Mouse (Mus musculus) adrenal gland, adult (tissue): ENCODE results near the gene Lhx8.
A peak's percentile ranks its signal among the peaks of the same experiment; 100 is the strongest.

Experiments used
- DNase-seq, 2 experiments: peaks; one replicate each; pipeline ENCODE4 v3.0.0; 2022 to 2023; ENCODE audit warnings: low spot score in 1 of 2; ENCODE audit not compliant: inconsistent age in 2 of 2

Lhx8 gene

GRCm38 (mm10) chr3:154330181-154331002, at the start of gene Lhx8:
TSS of gene Lhx8 (minus strand) at chr3:154330659.
- peak in 1 of 2 experiments; percentile 64 for DNase-seq

DNA sequence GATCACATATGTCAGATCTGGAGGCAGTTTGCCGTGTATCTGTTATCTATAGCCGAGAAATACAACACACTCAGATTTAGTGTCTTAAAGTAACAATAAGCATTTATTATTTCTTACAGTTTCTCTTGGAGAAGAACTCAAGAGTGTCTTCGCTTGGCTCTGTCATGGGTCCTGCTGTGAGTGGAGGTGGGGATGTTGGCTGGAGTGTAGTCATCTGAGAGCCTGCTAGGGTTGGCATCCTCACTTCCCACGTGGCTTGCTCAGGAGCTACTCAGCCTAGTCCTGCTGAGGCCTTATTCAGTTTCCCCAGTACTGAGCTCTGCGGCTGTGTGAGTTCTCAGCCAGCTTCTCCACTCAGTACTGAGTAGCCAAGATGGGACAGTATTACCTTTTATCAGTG, 43.1 kb upstream of the Lhx8 start:
- DNase-seq: no peak

- no peak for DNase-seq
Measured at GRCm38 (mm10) chr3:154372688-154373087, 42.2 kb upstream of the Lhx8 start.

DNA sequence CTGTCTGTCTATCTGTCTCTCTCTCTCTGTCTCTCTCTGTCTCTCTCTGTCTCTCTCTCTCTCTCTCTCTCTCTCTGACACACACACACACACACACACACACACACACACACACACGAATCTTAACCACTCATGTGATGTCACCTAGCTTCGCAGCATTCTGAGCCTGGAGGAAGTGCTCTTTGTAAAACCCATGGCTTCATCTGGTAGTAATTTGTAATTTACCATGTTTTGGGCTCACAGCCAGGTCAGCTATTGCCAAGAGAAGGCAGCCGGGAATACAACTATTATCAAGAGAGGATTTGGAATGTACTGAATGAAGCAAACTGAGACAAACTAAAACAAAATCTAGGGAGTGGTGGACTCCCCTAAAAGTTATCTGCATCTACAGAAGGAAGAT, 36.9 kb upstream of the Lhx8 start:
- DNase-seq: peak in 1 of 2 experiments; percentile 23

DNA sequence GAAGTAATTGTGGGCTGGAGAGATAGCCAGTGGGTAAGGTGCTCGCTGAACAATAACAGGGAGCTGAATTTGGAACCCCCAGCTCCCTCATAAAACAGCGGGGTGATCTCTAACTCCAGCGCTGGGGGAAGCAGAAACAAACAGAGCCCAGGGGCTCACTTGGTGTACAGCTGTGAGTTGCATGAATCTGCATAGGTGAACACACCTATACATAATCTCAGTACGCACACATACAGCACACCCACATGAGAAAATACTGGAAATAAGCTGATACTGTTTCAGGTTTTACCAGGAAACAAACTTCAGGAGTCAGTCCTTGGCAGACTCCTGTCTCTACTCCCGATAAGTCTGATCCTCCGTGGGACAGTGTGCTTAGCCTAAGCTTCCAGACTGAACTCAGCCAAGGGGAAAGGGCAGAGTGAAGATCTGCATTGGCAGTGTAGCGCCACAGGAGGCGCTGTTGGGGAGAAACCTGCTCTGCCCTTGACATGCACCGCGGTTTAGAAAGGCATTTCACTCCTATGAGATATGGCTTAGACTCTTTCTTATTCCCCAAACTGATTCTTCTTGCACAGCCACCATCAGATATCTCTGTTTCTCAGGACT, 34.2 kb upstream of the Lhx8 start:
- DNase-seq: peak; percentile 23 to 61

- DNase-seq: no peak
Measured at GRCm38 (mm10) chr3:154363507-154363906, 33.0 kb upstream of the Lhx8 start.

DNA sequence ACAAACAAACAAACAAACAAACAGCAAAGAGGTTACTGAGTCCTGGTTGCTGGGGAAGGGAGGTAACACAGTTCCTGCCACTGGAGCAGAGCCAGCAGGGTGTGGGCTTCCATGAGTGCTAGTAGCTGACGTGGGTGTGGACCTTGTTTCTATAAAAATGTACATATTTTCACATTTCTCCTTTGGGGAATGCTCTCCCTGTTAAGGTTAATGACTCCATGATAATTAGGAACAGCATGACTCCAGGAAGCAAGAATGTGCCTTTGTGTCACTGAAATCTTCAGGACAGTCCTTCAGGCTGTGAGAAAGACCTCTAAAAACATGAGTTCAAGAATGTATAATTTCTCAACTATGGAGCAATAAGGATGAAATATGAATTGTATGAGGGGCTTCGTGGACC, 28.8 kb upstream of the Lhx8 start:
- no peak for DNase-seq

DNA sequence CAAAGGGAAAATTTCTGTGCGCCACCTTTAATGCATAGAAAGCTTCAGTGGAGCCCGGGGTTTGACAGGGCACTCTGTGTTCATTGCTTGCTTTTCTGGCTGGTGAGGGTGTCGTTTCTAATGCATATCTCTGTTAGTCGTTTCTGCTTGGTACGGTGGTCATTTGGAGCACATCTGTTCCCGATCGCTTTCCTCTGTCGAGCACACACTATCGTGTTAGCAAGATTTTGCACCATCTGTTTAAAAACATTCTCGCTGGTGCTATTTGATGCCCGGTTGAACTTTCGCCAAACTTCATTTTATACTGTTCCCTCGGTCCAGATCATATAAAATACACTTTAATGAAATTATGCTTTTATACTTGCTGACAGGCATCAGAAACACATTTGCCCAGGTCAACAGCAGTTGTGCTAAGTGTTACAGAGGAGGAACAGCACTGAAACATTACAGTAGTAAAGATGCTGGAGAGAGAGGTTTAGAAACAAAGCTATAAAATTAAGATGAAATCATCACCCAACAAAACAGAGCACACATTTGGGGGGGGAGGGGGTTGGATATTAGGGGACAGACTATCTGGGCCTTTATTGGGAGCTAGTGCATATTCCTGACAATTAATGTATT, 9.9 kb upstream of the Lhx8 start:
- DNase-seq: no peak

GRCm38 (mm10) chr3:154339649-154340260, 9.3 kb upstream of the Lhx8 start:
- DNase-seq: no peak

GRCm38 (mm10) chr3:154334806-154335205, 4.3 kb upstream of the Lhx8 start:
- DNase-seq: no peak

GRCm38 (mm10) chr3:154333401-154333999, 3.0 kb upstream of the Lhx8 start:
- DNase-seq: peak in 1 of 2 experiments; percentile 37

DNA sequence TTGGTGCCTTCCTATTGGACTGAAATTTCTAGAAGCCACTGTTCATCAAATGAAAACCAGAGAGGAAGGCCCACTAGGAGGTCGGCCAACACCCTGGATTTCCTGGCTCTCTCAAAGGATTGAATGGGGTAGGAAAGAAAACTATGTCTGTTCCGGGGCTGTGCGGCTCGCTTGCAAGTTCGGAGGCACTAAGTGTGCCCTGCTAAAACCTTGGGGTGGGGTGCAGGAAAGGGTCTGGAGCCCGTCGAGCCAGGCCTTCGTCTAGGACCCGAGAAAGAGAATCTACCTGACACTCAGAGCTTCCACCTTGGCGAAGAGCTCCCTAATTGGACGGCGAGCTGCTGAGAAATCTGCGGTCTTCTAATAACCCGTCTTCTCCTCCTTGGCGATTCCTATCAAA, 2.5 kb upstream of the Lhx8 start:
- no peak for DNase-seq

GRCm38 (mm10) chr3:154332213-154332530, 1.7 kb upstream of the Lhx8 start:
- DNase-seq: peak in 1 of 2 experiments; percentile 53

GRCm38 (mm10) chr3:154331506-154332212, 1.2 kb upstream of the Lhx8 start:
- DNase-seq: peak in 1 of 2 experiments; percentile 52

DNA sequence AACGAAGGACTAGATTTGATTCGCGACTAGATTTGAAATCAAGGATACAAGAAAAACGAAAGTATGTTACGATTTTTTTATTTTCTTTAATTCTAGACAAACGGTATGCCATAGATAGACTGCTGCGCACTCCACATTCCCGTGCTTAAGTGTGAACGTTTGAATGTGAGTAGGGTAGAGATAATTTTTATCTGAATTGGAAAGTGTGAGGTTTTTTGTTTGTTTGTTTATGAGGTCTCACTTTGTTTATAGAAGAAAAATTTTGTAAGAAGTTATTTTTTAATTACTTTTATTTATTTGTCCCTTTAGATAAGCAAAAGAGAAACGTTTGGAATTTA, 513 bp upstream of the Lhx8 start:
- DNase-seq: no peak

DNA sequence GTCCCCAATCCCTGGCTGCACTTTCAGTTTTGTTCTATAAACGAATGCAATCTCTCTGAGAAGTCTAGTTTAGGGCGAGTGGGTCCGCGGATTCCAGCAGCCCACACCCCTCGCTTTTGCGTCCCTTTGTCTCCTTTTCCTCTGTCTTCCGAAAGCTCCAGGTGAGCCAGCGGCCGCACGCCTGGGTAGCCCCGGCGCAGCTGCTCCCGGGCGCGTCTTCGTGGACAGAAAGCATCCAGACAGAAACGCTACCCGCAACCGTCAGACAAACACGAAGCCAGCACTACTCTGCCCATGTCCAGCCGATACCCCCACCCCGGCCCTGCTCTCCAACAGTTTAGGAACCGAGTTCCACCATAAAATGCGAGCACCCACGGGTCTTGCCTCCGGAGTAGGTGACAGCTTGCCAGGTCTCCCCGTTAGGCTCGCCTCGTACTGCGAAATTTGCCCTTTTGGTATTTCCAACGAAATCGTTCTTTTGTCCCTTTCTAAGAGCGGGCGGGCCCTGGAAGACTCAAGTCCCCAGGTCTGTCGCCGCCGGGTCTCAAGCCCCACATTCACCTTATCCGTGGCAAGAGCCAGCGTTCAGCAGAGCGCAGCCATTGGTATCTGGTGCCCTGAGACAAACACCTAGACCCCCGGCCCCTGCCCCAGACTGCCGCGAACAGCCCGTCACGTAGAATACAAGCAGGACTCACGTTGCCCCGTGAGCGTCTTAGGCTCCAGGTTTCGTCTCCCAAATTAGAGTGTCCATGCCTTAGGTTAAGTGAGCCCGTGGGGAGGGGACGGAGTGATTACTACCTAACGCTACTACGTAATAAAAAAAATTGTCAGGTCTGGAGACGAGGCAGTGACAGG, 907 bp downstream of the Lhx8 start:
- peak in 1 of 2 experiments; percentile 76 for DNase-seq

DNA sequence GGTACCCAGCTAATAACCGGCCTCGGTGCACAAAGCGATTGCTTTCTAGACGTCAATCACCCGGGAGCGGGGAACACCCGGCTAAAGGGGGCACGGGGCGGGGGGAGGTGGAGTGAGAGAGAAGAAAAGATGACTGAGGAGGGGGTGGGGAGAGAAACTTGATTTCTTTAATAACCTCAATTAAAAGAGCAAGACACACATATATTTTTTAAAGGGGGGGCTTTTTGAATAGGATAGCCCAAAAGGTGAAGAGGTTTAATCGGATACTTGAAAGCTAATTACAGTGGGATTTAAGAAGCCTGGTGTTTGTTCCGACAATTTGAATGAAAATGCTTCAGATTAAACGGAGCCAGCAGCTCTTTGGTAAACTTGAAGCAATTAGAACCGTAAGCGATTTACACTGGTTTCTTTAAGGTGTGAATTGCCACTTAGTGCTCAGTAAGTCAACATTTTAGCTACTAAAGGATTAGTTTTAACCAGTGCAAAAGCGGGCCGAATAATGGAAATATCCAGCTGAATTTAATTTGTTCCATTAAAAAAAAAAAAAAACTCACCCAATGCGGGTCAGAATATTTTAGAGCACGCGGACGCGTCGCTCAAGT, 1.6 kb downstream of the Lhx8 start:
- DNase-seq: no peak

DNA sequence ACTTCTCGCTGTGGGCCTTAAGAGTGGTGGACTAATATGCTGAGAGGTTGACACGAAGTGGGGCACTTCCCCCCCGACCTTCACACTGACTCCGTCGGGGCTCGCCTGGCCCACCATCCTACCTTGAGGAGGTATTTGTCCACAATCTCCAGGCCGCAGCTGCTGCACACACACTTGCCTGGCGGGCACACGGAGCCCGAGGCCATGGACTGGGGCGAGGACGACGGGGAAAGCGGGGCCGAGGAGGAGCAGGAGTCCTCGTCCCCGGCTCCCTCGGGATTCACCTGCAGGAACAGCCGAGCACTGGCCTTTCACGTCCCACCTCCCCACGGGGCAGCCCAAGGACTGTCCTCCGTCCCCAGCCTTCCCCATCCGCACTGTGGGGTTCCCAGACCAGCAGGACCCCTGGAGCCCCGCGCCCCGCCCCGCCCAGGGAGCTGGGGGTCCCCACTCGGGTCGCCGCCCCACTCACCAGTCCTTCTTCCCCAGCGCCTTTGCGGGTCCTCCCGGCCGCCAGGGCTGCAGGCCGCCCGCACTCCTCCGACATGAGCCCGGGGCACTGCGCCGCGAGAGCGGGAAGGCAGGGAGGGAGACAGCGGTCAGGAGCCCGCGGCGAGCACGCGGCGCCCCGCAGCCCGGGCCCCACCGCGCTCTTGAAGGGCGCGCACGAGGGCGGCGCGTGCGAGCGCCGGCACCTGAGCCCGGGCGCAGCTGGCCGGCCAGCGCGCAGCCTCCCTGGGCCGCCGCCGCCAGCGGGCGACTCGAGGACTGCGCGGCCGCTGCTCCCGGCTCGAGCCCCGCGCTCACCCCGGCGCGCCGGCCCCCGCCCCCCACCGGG, 2.4 kb downstream of the Lhx8 start:
- DNase-seq: peak in 1 of 2 experiments; percentile 49
